Mouse (Mus musculus): ENCODE data around the gene Gja4.

- no peak for TF ChIP-seq CTCF (IDR thresholded peaks at IDR 0.05)
- no peak for TF ChIP-seq EP300 (IDR thresholded peaks at IDR 0.05)
Observed at GRCm38 (mm10) chr4:127353951-127354438, 40.2 kb upstream of the Gja4 start, which contains the start of gene Gjb4.
